Mouse (Mus musculus): Measurements from ENCODE around the gene Spn. TPM values are rescaled to one million over a fixed set of nuclear protein-coding genes. Genes with fewer than 3 reads are reported as not detected.
A peak's percentile ranks its signal among the peaks of the same experiment; 100 is the strongest.

The Spn gene
- polyA plus RNA-seq, 1 experiment = 54.6 TPM

DNA sequence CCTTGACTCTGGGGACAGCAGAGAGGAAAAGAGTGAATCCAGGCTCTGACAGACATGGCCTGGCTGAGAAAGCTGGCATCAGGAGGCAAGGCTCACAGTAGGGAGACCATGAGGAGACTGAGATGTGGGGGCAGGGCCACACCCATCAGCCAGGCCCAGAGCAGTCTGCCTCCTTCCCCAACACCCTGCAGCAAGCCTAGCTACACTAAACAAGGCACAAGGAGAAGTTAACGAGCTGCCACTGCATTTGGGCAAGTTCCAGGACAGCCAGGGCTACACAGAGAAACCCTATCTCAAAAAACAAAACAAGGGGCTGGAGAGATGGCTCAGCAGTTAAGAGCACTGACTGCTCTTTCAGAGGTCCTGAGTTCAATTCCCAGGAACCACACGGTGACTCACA lies 4.6 kb upstream of the Spn start:
- H3K4me1 ChIP-seq (ENCODE audit: control insufficient read depth, insufficient read depth, insufficient read length) = peaks cover 13% of the 10 kb centered on the region; the same call in 1 of the 2 replicates
- no peaks in the 10 kb centered on the region for H3K36me3 ChIP-seq (ENCODE audit: control insufficient read depth, insufficient read depth, low read length)
- H3K27me3 ChIP-seq (ENCODE audit: control insufficient read depth, insufficient read depth, low read length) = no peaks in the 10 kb centered on the region
- H3K4me3 ChIP-seq (ENCODE audit: extremely low read depth, insufficient read depth, insufficient read length) = peak overlapping the region; percentile 22; the same call in 1 of the 2 replicates
- 53% methylated on average over 2 of the region's 2 CpGs for WGBS
- DNase-seq (ENCODE audit: low read depth in 1 of 2, low spot score in 2 of 2) = no peak
- peak overlapping the region; percentile 13; the same call in 1 of the 2 replicates for H3K27ac ChIP-seq (ENCODE audit: insufficient read depth, low read length)
- TF ChIP-seq CTCF (IDR thresholded peaks at IDR 0.05; ENCODE audit: extremely low read depth, insufficient read depth, insufficient read length, insufficient replicate concordance) (no peak), POLR2A (IDR thresholded peaks at IDR 0.05; ENCODE audit: low read depth, low read length) (no peak)

DNA sequence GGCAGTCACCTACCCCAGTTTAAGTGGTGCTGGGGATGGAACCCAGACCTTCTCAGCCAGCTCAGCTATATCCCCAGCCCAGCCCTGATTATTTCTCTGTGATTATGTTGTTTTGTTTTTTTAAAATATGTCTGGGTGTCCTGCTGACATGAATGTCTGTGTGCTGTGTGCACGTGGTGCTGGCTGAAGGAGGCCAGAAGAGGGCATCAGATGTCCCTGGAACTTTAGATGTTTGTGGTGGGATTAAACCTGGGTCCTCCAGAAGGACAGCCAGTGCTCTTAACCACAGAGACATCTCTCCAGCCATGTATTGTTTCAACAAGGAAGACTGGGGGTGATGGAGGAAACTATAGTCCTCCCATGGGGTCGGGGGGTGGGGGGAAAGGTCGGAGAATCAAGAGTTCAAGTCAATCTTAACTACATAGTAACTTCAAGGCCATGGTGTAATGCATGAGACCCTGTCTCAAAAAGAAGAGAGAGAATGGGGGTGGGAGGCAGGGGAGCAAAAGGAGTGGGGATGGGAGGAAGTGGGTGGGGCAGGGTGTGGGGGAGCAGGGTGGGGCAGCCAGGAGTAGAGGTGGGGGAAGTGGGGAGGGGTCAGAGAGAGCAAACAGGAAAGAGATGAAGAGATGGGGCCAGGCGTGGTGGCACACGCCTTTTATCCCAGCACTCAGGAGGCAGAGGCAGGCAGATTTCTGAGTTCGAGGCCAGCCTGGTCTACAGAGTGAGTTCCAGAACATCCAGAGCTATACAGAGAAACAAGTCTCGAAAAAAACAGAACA lies 3.2 kb upstream of the Spn start:
- WGBS = 43% methylated on average over 7 of the region's 7 CpGs
- H3K27ac ChIP-seq (ENCODE audit: insufficient read depth, low read length) = peak overlapping the region; percentile 41; the same call in 1 of the 2 replicates
- peaks cover 24% of the 10 kb centered on the region; the same call in 1 of the 2 replicates for H3K4me1 ChIP-seq (ENCODE audit: control insufficient read depth, insufficient read depth, insufficient read length)

GRCm38 (mm10) chr7:127139562-127139961 lies 1.9 kb upstream of the Spn start:
- Histone ChIP-seq H3K4me1 (ENCODE audit: control insufficient read depth, insufficient read depth, insufficient read length) (peaks cover 36% of the 10 kb centered on the region), H3K4me3 (ENCODE audit: extremely low read depth, insufficient read depth, insufficient read length) (no peak overlapping the region), H3K27ac (ENCODE audit: insufficient read depth, low read length) (peak overlapping the region; percentile 28; the same call in 1 of the 2 replicates), H3K36me3 (ENCODE audit: control insufficient read depth, insufficient read depth, low read length) (no peaks in the 10 kb centered on the region), H3K27me3 (ENCODE audit: control insufficient read depth, insufficient read depth, low read length) (no peaks in the 10 kb centered on the region)
- DNase-seq (ENCODE audit: low read depth in 1 of 2, low spot score in 2 of 2) = no peak
- no peak for TF ChIP-seq POLR2A (IDR thresholded peaks at IDR 0.05; ENCODE audit: low read depth, low read length)
- no peak for TF ChIP-seq CTCF (IDR thresholded peaks at IDR 0.05; ENCODE audit: extremely low read depth, insufficient read depth, insufficient read length, insufficient replicate concordance)
- WGBS = 67% methylated on average over 5 of the region's 5 CpGs

More for the DNA sequence above, 3.2 kb upstream of the Spn start:
- TF ChIP-seq CTCF (IDR thresholded peaks at IDR 0.05; ENCODE audit: extremely low read depth, insufficient read depth, insufficient read length, insufficient replicate concordance) (peak; percentile 9; the same call in 1 of the 2 replicates), POLR2A (IDR thresholded peaks at IDR 0.05; ENCODE audit: low read depth, low read length) (no peak)
- no peak for DNase-seq (ENCODE audit: low read depth in 1 of 2, low spot score in 2 of 2)
- Histone ChIP-seq H3K27me3 (ENCODE audit: control insufficient read depth, insufficient read depth, low read length) (no peaks in the 10 kb centered on the region), H3K4me3 (ENCODE audit: extremely low read depth, insufficient read depth, insufficient read length) (no peak overlapping the region), H3K36me3 (ENCODE audit: control insufficient read depth, insufficient read depth, low read length) (no peaks in the 10 kb centered on the region)

DNA sequence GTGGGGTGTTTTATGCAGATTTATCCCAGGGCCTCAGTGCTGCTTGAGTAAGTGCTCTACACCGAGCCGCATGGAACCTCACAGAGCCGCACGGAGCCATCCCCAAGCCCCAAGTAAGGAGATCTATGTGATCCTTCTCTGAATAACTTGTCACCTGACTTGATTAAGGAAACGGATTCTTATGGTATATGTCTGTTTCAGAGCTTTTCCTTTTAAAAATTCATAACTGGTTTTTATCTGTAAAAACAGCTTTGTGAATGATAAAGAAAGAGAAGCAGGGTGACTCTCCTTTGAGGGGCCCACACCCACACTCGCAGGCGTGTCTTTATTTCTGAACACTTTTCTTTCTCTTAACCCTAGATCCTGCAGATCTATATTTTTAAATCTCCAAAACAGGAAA lies 1.5 kb upstream of the Spn start:
- no peak overlapping the region for H3K4me3 ChIP-seq (ENCODE audit: extremely low read depth, insufficient read depth, insufficient read length)
- no peaks in the 10 kb centered on the region for H3K27me3 ChIP-seq (ENCODE audit: control insufficient read depth, insufficient read depth, low read length)
- no peak for DNase-seq (ENCODE audit: low read depth in 1 of 2, low spot score in 2 of 2)
- WGBS = 72% methylated on average over 7 of the region's 7 CpGs
- peaks cover 40% of the 10 kb centered on the region for H3K4me1 ChIP-seq (ENCODE audit: control insufficient read depth, insufficient read depth, insufficient read length)
- H3K27ac ChIP-seq (ENCODE audit: insufficient read depth, low read length) = no peak overlapping the region
- TF ChIP-seq POLR2A (IDR thresholded peaks at IDR 0.05; ENCODE audit: low read depth, low read length) (no peak), CTCF (IDR thresholded peaks at IDR 0.05; ENCODE audit: extremely low read depth, insufficient read depth, insufficient read length, insufficient replicate concordance) (no peak)
- H3K36me3 ChIP-seq (ENCODE audit: control insufficient read depth, insufficient read depth, low read length) = no peaks in the 10 kb centered on the region

DNA sequence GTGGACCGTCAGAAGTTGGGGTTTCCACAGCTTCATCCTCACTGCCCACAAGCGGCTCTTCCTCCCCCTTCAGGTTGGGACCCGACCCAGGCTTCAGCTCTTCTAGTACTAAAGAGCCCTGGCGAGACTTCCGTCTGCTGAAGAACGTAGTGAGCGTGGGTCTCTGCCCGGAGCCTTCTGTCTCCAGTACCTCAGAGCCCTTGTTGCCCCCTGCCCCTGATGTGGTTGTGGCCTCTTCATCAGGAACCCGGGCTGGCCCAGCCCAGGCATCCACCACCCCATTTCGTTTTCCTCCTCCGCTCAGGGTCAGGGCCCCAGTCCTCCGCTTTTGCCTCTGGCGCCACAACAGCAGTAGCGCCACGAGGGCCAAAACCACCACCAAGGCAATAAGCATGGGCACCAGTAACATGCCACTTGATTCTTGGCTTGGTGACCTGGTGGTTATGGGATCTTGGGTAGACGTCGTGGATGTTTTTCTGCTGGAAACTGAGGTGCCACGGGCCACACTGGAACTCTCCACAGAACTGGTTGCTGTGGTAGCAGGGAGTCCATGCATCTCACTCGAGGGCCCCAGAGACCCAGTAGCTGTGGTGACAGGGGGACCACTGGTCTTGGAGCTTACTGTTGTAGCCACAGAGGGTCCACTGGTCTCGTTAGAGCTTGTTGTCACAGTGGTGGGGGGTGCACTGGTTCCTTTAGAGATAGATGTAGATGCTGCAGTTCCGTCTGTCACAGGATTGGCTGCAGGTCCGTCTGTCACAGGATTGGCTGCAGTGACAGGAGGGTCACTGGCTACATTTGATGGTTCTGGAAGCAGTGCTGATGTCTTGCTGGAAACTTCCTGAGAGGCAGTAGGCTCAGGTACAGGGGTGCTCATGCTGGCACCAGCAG lies 1.2 kb downstream of the Spn start:
- WGBS = 21% methylated on average over 22 of the region's 22 CpGs
- H3K4me3 ChIP-seq (ENCODE audit: extremely low read depth, insufficient read depth, insufficient read length) = peak overlapping the region; percentile 54
- no peaks in the 10 kb centered on the region for H3K27me3 ChIP-seq (ENCODE audit: control insufficient read depth, insufficient read depth, low read length)
- no peak for DNase-seq (ENCODE audit: low read depth in 1 of 2, low spot score in 2 of 2)
- no peaks in the 10 kb centered on the region for H3K36me3 ChIP-seq (ENCODE audit: control insufficient read depth, insufficient read depth, low read length)
- peaks cover 43% of the 10 kb centered on the region for H3K4me1 ChIP-seq (ENCODE audit: control insufficient read depth, insufficient read depth, insufficient read length)
- peak overlapping the region; percentile 80 for H3K27ac ChIP-seq (ENCODE audit: insufficient read depth, low read length)
- no peak for TF ChIP-seq CTCF (IDR thresholded peaks at IDR 0.05; ENCODE audit: extremely low read depth, insufficient read depth, insufficient read length, insufficient replicate concordance)
- TF ChIP-seq POLR2A (IDR thresholded peaks at IDR 0.05; ENCODE audit: low read depth, low read length) = no peak

GRCm38 (mm10) chr7:127134821-127135447 lies 2.7 kb downstream of the Spn start:
- peak overlapping the region; percentile 49 for H3K27ac ChIP-seq (ENCODE audit: insufficient read depth, low read length)
- H3K4me3 ChIP-seq (ENCODE audit: extremely low read depth, insufficient read depth, insufficient read length) = peak overlapping the region; percentile 17; the same call in 1 of the 2 replicates
- no peak for TF ChIP-seq CTCF (IDR thresholded peaks at IDR 0.05; ENCODE audit: extremely low read depth, insufficient read depth, insufficient read length, insufficient replicate concordance)
- no peak for TF ChIP-seq POLR2A (IDR thresholded peaks at IDR 0.05; ENCODE audit: low read depth, low read length)
- H3K4me1 ChIP-seq (ENCODE audit: control insufficient read depth, insufficient read depth, insufficient read length) = peaks cover 40% of the 10 kb centered on the region
- peak in 1 of 2 experiments; percentile 67 for DNase-seq (ENCODE audit: low read depth in 1 of 2, low spot score in 2 of 2)
- no peaks in the 10 kb centered on the region for H3K36me3 ChIP-seq (ENCODE audit: control insufficient read depth, insufficient read depth, low read length)
- H3K27me3 ChIP-seq (ENCODE audit: control insufficient read depth, insufficient read depth, low read length) = no peaks in the 10 kb centered on the region
- 11% methylated on average over 11 of the region's 11 CpGs for WGBS

Data from spleen, adult 2 months (tissue).